Mouse (Mus musculus) small intestine, adult 2 months (tissue): ENCODE measurements around the gene Rrbp1. TPM values are rescaled to one million over a fixed set of nuclear protein-coding genes. Genes with fewer than 3 reads are reported as not detected.

Experiments used
- H3K27ac ChIP-seq: fragments of 200-500 bp; 2 replicates; pipeline ENCODE4 v1.5.1; 2012; ENCODE audit warnings: low read depth, low read length, control low read depth, inconsistent platforms; ENCODE audit not compliant: insufficient read depth
- H3K27me3 ChIP-seq: fragments of 200-500 bp; 2 replicates; pipeline ENCODE4 v1.6.1; 2012; ENCODE audit warnings: mild to moderate bottlenecking, moderate library complexity, low read length, inconsistent platforms; ENCODE audit not compliant: control insufficient read depth, insufficient read depth
- H3K36me3 ChIP-seq: fragments of 200-500 bp; 2 replicates; pipeline ENCODE4 v1.6.1; 2012; ENCODE audit warnings: mild to moderate bottlenecking, low read length, control low read depth, inconsistent platforms; ENCODE audit not compliant: control insufficient read depth, insufficient read depth
- H3K4me1 ChIP-seq: fragments of 200-500 bp; 2 replicates; pipeline ENCODE4 v1.6.1; 2012; ENCODE audit warnings: low read length, inconsistent platforms, mixed read lengths; ENCODE audit not compliant: control insufficient read depth, insufficient read depth, insufficient read length
- H3K4me3 ChIP-seq: fragments of 200-500 bp; 2 replicates; pipeline ENCODE4 v1.5.1; 2012; ENCODE audit warnings: low read depth, mild to moderate bottlenecking, control low read depth, inconsistent platforms, low read length, moderate library complexity
- CTCF ChIP-seq: fragments of 200-500 bp; IDR thresholded peaks from 2 replicates; pipeline ENCODE4 v1.5.1; 2012; ENCODE audit warnings: low read depth, mild to moderate bottlenecking, control low read depth, inconsistent platforms, low read length, moderate library complexity, mixed read lengths; ENCODE audit not compliant: insufficient replicate concordance, insufficient read length; ENCODE audit errors: extremely low read depth
- POLR2A ChIP-seq: fragments of 200-500 bp; IDR thresholded peaks from 2 replicates; pipeline ENCODE4 v1.6.1; 2012; ENCODE audit warnings: low read depth, mild to moderate bottlenecking, control low read depth, inconsistent platforms, low read length, moderate library complexity
- WGBS: fragments of 180-500 bp; shearing (Covaris S2); methylation state at CpG from one replicate; pipeline ENCODE4 v1.1.7; 2018; 5-methylcytosine and 5-hydroxymethylcytosine counted together
- polyA plus RNA-seq: library from polyadenylated mRNA; depleted of rRNA; stranded (reverse); fragments of >200 nt; gene quantifications from 2 replicates; pipeline ENCODE4 v1.2.3, GENCODE M21; 2012

Rrbp1 gene
- polyA plus RNA-seq, 1 experiment, result 144 TPM

DNA sequence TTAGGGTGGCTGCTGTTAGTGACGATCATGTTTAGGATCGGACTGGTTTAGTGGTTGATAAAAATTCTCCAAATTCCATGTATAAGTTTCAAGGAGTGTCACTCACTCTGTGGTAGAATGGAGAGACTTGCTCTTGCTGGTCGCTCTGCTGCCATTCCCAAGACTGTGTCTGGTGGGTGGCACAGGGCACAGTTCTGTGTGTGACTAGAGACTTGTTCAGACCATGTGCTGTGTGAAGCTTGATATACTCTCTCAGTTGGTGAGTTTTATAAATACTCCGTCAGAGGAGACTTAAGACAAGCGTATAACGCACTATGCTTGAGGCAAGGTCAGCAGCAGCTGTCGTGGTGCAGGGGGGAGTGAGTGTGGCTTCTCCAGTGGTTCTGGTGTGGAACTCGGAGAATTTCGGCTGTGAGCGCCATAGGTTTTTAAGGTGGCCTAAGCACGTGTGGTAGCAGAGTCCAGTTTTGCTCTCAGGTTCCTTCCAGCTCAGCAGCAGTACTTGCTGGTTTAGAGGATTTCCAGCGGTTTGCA lies 78.7 kb downstream of the Rrbp1 start:
- no peak overlapping the region for H3K4me3 ChIP-seq
- H3K36me3 ChIP-seq, result peaks cover 6% of the 10 kb centered on the region; the same call in 1 of the 2 replicates
- H3K27ac ChIP-seq, result no peak overlapping the region
- TF ChIP-seq POLR2A (no peak), CTCF (no peak)
- no peaks in the 10 kb centered on the region for H3K27me3 ChIP-seq
- peaks cover 18% of the 10 kb centered on the region for H3K4me1 ChIP-seq
- 75% methylated on average over 12 of the region's 12 CpGs for WGBS

DNA sequence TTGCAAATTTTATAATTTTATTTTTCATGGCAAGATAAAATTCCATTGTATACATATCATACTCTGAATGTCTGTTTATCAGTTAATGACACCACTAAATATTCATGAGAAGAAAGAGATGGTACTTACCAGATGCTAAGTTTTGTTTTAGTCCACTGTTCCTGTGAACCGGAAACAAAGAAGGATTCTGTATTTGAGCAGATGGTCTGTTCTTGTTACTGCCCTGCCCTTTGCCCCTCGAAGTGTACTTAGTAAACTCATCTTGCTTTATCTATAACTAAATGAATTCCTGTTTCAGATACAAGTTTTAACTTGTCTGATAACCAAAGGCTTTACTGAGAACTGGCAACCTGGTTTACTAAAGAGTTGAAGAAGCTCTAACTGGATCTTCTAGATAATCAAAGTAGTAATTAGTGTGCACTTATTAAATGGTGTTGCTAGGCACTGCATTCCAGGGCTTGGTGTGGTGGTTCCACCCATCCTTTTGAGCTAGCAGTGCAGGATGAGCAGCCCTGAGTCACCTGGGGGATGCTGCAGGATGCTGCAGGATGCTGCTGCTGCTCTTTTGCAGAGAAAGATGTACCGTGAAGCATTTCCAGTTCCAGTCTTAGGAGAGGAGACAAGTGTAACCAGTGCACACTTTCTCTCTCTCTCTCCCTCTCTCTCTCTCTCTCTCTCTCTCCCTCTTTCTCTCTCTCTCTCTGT lies 81.3 kb downstream of the Rrbp1 start:
- peaks cover 18% of the 10 kb centered on the region for H3K4me1 ChIP-seq
- H3K4me3 ChIP-seq, result no peak overlapping the region
- TF ChIP-seq CTCF, result no peak
- TF ChIP-seq POLR2A, result no peak
- H3K36me3 ChIP-seq, result 0 out of 2 replicates have a peak, but pooled peaks cover 6% of the 10 kb centered on the region
- H3K27ac ChIP-seq, result no peak overlapping the region
- WGBS, result 18% methylated on average over 3 of the region's 3 CpGs
- H3K27me3 ChIP-seq, result no peaks in the 10 kb centered on the region

DNA sequence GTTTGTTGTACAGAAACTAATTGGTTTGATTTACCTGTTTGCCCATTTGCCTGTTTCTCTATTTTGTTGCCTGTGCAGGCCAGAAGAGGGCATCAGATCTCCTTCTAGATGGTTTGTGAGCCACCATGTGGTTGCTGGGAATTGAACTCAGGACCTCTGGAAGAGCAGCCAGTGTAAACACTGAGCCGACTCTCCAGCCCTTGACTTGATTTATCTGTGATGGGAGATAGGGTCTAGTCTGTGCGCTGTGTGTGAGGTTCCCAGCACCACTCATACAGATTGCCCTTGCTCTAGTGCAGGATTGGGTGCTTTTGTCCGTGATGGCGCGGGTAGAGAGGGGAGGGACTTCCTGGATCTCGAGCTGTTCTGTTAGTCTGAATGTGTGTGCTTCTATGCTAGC lies 85.2 kb downstream of the Rrbp1 start:
- WGBS, result 81% methylated on average over 6 of the region's 6 CpGs
- Histone ChIP-seq H3K4me3 (no peak overlapping the region), H3K27ac (no peak overlapping the region), H3K4me1 (peaks cover 9% of the 10 kb centered on the region), H3K36me3 (peaks cover 4% of the 10 kb centered on the region; the same call in 1 of the 2 replicates), H3K27me3 (no peaks in the 10 kb centered on the region)
- TF ChIP-seq POLR2A (no peak), CTCF (no peak)

DNA sequence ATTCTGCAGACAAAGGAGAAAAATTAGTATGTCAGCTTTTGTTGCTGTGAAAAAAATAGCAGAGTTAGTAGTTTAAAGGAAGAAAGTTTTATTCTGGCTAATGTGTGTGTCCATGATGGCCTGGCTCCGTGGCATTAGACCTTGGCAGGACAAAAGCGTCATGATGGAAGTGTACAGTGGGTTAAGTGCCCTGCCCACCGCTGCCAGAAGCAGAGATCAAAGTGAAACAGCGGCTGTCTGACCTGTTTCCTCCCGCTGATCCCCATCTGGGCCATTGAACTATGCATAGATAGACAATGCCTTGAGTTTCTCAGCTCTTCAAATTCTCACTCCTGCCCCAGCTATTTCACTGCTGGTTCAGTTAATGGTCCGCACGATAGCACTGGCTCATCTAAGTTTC lies 87.0 kb downstream of the Rrbp1 start:
- H3K4me1 ChIP-seq, result peaks cover 7% of the 10 kb centered on the region
- H3K27me3 ChIP-seq, result no peaks in the 10 kb centered on the region
- TF ChIP-seq POLR2A (no peak), CTCF (no peak)
- peaks cover 4% of the 10 kb centered on the region; the same call in 1 of the 2 replicates for H3K36me3 ChIP-seq
- 22% methylated on average over 7 of the region's 7 CpGs for whole genome bisulfite sequencing
- no peak overlapping the region for H3K27ac ChIP-seq
- H3K4me3 ChIP-seq, result no peak overlapping the region

DNA sequence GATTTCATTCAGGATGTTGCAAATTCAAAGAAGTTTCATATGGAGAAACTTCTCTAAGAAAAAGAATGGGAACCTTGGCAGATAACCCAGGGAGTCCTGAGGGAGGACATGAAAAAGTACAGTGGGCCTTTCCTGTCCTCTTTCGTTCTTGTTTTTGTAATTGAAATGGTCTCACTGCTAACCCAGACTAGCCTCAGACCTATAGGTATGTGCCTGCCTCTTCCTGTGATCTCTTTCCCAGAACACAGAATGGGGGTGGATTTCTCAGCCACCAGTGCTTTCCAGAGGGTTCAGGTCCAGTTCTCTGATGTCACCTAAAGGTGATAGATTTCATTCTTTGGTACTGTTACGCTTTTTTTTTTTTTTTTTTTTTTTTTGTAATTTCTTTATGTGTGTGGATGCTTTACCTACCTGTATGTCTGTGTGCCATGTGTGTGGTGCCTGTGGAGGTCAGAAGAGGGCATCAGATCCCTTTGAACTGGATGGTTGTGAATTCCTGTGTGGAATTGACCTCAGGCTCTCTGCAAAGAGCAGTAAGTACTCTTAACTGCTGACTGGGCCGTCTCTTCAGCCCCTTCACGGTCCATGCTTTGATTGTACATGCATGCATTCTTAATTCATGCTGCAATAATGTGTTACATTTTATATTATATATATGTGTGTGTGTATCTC lies 92.1 kb downstream of the Rrbp1 start:
- Histone ChIP-seq H3K27me3 (no peaks in the 10 kb centered on the region), H3K4me3 (no peak overlapping the region), H3K36me3 (peaks cover 2% of the 10 kb centered on the region; the same call in 1 of the 2 replicates), H3K4me1 (peaks cover 2% of the 10 kb centered on the region; the same call in 1 of the 2 replicates), H3K27ac (no peak overlapping the region)
- TF ChIP-seq POLR2A (no peak), CTCF (no peak)
- 34% methylated on average over 4 of the region's 4 CpGs for WGBS

DNA sequence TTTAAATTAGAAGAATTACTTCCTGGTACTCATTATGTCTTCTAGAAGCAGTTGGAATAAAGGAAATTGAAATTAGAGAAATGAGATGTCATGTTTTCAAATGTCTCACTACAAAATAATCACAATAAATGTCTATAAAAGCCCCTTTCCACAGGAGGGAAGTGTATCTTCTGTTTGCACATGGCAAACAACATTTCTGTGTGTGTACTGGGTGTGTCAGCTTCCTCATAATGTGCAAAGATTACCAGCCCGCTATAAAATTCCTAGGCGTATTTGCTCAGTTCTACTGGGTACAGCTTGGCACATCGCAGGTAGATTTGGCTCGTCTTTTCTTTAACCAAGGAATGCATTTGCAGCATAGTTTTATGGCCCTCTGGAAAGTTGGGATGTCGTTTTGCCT lies 93.4 kb downstream of the Rrbp1 start:
- H3K4me1 ChIP-seq, result peaks cover 5% of the 10 kb centered on the region; the same call in 1 of the 2 replicates
- no peaks in the 10 kb centered on the region for H3K27me3 ChIP-seq
- peak overlapping the region; percentile 44; the same call in 1 of the 2 replicates for H3K27ac ChIP-seq
- H3K36me3 ChIP-seq, result peaks cover 2% of the 10 kb centered on the region; the same call in 1 of the 2 replicates
- TF ChIP-seq POLR2A (no peak), CTCF (no peak)
- no peak overlapping the region for H3K4me3 ChIP-seq
- WGBS, result 18% methylated on average over 5 of the region's 5 CpGs

DNA sequence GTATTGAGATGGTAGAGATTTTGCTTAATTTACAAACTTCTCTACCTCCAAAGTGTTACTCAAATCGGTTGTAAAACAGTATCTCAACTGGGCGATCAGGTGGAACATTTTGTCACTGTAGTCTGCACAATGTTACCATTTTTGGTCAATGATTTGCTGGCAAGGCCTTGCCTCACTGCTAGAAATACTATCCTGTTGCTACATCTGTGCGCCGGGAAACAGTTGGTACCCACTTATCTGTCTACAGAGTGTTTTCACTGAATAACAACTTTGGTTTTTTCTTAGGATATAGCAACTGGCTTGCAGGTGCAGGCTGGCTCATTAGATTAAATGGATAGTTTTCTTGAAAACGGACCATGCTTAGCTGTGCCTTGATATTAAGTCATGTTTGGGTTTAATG lies 94.8 kb downstream of the Rrbp1 start:
- TF ChIP-seq POLR2A (no peak), CTCF (no peak)
- H3K36me3 ChIP-seq, result peaks cover 2% of the 10 kb centered on the region; the same call in 1 of the 2 replicates
- H3K27ac ChIP-seq, result peak overlapping the region; percentile 96
- H3K27me3 ChIP-seq, result no peaks in the 10 kb centered on the region
- 4% methylated on average over 5 of the region's 5 CpGs for WGBS
- H3K4me1 ChIP-seq, result peaks cover 5% of the 10 kb centered on the region; the same call in 1 of the 2 replicates
- H3K4me3 ChIP-seq, result peak overlapping the region; percentile 72; the same call in 1 of the 2 replicates
